Mouse (Mus musculus) brain, embryonic 18.5 days (tissue): ENCODE measurements around the gene Tescl.

Experiments used
- DNase-seq: peaks from one replicate; pipeline ENCODE4 v3.0.0-alpha.2; 2012; ENCODE audit warnings: low read depth, low spot score

The Tescl gene

GRCm38 (mm10) chr7:24333304-24333986, at the start of gene Tescl:
Tescl (minus strand) TSS chr7:24333936.
- DNase-seq, result no peak

- DNase-seq, result no peak
These were observed 49.1 kb upstream of the Tescl start for GRCm38 (mm10) chr7:24382730-24383372.

GRCm38 (mm10) chr7:24380370-24380769, 46.6 kb upstream of the Tescl start:
- no peak for DNase-seq

DNA sequence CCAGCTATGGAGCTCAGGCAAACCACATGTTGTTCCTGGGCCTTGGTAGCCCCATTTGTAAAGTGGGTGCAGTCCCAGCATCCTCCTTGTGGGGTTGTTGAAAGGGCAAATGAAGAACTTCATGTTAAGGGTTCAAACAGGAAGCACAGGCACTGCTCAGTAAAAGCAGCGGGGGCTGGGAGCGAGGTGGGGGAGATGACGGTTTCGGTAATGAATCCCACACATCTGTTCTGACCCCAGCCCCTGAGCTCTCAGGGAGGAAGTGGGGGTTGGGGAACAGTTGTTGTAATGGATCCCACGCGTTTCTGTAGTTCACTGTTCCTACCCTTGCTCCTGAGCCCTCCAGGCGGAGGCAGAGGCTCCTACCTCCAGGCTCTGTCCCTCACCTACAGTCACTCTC, 46.2 kb upstream of the Tescl start:
- no peak for DNase-seq

DNA sequence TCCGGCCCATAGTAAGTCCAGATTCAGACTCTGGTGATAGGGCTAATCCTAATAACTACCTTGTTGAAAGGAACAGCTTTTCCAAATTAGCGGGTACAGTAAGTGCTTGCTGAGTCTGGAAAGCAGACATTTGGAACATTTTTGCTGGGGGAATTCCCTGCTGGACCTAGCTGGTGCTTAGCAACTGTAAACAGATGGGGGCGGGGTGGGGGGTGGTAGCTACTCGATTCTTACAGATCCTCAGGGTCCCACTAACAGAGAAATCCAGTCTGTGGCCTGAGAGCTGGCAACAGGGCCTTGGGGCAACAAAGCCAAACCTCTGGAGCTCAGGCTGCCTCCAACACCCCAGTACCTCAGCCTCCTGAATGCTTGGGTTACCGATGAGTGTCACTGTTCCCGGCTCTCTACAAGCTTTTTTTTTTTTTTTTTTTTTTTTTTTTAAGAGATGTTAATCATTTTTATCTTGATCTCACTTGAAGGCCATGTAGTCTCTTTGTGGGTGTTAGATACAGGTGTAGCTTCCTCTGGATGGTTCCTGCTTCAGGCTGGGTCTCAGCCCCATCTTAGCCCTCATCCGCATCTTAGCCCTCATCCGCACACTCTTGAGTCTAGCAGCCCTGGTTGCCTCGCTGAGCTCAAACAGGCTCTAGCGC, 44.4 kb upstream of the Tescl start:
- no peak for DNase-seq

GRCm38 (mm10) chr7:24377091-24377865, 43.5 kb upstream of the Tescl start:
- DNase-seq, result no peak

DNA sequence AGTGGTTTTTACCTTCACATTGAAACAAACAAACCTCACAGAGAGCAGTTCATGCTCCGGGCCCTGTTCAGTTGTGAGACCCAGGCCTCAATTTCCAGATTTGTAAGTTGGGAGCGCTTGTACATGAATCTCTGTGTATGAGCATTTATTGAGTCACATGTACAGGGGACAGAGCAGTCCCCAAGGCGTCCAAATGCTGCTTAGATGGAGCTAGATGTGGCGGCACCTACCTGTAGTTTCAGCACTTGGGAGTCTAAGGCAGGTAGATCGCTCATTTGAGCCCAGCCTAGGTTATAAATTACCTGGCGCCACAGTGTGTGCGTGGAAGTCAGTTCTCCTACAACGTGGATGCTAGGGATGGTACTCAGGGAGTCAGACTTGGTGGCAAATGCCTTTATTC, 42.7 kb upstream of the Tescl start:
- DNase-seq, result no peak

DNA sequence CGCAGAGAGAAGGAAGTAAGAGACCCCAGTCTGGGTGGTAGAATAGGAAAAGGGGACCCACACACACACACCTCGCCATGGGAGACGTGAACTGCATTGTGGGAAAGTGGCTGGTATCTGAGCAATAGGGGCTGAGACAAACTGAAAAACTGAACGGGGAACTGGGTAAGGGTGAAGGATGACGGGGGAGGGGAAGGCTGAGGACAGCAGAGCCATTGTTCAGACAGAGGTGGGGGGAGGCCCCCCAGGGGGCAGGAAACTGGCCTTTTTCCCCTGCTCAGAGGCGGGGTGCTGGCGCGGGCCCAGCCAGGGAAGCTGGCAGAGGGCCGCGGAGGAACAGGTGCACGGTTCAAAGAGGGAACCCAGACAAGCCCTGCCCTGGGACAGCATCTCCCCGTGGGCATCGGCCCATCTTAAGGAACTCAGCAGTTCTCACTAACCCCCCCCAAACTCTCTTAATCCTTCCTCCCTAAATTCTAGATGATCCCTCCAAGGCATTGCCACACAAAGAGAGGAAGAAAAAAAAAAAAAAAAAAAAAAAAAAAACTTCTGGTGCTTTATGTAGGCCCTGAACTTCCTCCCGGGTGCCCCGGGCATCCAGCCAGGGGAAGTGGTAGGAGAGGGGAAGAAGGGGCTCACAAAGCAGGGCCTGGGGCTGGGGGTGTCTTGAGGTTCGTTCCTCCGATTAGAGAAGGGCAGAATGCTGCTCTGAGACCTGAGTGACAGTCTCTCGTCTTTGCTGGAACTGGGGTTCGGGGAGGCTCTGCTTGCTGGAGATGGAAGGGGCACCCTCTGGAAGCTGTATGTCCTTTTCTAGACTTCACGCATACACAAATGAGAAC, 40.0 kb upstream of the Tescl start:
- no peak for DNase-seq

DNA sequence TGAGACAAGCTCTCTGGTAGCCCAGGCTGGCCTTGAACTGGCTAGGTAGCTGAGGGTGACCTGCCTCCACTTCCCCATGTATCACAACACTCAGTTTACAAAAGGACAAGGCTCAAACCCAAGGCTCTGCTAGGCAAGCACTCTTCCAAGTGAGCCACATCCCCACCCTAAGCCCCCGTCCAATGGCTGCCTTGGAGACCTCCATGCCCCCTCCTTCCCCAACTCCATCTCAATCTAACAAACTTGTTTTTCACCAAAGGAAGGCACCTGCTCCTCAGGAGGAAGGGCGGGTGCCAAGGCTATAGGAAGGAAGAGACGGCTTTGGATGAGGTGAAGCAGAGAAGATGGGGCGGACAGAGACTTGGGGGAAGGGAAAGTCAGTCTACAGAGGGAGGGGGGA, 39.0 kb upstream of the Tescl start:
- no peak for DNase-seq

DNA sequence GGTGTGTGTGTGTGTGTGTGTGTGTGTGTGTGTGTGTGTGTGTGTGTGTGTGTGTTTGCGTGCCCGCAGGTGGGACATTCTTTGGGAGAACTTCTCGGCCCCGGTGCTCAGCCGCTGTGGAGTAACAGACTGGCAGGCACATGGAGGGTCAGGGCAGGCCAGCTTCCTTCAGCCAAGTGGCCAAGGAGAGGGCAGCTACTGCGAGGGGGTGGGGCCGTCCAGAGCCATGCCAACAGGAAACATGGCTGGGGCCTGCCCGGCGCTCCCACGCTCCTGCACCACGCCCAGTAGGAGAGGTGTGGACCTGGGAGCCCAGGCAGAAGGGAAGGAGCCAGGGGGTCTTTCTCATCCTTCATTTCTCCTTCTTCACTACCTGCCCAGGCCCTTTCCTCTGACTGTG, 38.6 kb upstream of the Tescl start:
- no peak for DNase-seq

GRCm38 (mm10) chr7:24371809-24372145, 38.0 kb upstream of the Tescl start:
- no peak for DNase-seq

DNA sequence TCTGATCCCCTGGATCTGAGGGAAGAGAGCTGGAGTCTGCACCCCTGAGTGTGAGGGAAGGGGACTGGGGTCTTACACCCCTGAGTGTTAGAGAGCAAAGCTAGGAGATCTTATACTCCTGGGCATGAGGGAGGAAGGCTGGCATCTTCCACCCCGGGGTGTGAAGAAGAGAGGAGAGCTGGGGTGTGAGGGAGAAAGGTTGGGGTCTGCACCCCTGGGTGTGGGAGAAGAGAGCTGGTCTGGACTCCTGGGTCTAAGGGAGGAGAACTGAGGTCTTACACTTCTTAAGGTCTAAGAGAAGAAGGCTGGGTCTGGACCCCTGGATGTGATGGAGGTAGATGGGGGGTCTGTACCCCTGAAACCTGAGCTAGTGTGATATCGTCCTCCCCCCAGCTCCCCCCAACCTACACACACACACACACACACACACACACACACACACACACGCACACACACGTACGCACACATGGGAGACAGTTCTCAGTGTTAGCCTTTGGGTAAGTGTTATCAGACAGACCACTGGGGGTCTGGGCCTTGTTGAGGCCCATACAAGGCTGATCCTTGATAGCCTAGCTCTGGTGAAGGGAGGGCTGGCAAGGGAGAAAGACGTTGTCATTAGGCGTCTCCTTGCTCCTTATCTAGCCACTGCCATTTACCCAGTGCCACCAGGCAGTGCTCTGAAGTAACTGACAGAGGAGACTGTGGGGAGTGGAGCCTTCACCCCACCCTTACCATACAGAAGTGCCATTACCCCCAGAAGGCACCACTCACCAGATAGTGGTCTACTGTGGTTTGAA, 37.5 kb upstream of the Tescl start:
- DNase-seq, result no peak

DNA sequence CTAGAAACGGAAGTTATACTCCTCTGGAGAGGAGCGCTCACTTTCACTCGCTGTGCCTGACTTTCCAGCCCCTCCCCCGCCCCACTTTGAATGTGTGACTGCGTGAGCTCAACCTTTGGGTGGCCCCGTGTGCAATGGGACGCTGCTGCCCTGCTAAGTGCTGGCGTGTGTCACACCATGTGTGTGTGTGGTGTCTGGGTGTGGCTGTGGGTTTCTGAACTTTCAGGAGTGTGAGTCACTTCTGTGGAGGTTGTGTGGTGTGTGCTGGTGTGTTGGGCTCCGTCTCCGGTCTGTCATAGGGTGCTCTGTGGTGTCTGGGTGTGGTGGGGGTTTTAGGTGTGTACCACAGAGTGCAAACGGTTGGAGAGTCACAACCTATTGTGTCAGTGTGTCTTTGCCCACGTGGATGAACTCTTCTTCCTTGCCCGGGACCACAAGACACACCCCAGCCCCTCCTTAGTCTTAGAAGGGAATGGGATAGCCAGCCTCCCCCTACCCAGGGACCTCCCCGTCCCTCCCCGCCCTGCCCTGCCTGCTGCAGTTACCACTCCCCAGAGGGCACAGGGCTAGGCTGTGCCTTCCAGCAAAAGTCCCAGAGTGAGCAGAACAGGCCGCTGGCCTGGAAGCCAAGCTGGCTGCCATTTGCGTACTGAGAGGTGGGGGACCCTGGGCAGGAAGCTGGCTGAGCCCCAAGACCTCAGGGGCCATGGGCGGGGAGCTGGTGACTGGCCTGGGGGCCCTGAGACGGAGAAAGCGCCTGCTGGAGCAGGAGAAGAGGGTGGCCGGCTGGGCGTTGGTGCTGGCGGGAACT, 36.2 kb upstream of the Tescl start, which contains the start of gene Kcnn4:
Gene Kcnn4, plus strand, starts transcription at position 533 of the 811 bp plus-strand sequence.
- DNase-seq, result no peak

DNA sequence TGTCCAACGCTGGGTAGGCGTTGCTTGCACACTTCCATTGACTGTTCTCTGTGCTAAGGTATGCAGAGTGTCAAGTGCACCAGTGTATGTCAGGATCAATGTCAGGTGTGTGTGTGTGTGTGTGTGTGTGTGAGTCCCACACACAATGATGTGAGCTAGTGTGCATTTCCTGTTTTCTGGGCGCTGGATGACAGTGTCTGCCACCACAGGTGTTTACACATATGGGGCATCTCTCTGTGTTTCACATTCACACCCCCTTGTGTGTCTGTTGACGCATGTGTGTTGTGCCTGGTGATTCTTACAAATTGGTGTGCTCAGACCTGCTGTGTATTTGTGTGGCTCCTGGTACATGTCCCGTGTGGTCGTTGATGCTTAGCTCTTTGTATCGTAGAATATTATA, 35.2 kb upstream of the Tescl start:
- no peak for DNase-seq

DNA sequence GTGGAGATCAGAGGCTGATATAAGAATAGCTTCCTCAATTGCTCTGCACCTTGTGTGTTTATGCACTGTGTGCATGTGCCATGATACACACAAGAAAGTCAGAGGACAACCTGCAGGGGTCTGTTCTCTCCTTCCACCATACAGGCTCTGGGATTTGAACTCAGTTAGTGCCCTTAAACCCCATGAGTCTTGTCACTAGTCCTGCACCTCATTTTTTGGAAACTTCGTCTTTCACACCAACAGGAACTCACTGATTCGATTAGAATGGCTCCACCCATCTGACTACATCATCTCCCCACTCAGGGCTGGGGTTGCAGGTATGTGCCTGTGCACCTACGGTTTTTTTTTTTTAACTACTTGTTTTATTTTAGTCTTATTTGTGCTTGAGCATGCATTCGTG, 34.5 kb upstream of the Tescl start:
- DNase-seq, result no peak

GRCm38 (mm10) chr7:24366716-24367632, 33.2 kb upstream of the Tescl start:
- no peak for DNase-seq

- DNase-seq, result no peak
These were observed 31.7 kb upstream of the Tescl start for GRCm38 (mm10) chr7:24365258-24366014.

DNA sequence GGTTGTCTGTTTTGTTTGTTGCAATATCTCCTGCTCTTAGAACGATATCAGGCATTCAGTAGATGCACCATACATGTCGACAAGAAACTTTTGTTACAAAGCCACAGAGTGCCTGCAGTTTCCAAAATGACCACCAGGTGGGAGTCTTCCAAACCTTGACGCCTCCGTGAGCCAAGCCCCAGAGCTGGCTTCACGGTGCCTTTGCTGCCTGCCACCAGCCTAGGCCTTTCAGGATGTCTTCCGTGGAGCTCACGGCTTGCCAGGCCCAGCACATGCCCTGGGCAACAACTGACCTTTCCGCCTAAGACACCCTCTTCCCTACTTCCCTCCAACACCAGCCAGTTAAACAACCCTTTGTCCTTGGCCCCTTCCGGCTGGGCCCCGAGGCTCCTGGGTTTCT, 31.1 kb upstream of the Tescl start:
- peak; percentile 61 for DNase-seq
